Mouse (Mus musculus): Measurements from ENCODE around the gene Pou2f1. TPM values are rescaled to one million over a fixed set of nuclear protein-coding genes. Genes with fewer than 3 reads are reported as not detected.

Pou2f1 gene
- total and polyA plus RNA-seq, 3 experiments, result 4.6 to 10.2 TPM; not detected in 1

DNA sequence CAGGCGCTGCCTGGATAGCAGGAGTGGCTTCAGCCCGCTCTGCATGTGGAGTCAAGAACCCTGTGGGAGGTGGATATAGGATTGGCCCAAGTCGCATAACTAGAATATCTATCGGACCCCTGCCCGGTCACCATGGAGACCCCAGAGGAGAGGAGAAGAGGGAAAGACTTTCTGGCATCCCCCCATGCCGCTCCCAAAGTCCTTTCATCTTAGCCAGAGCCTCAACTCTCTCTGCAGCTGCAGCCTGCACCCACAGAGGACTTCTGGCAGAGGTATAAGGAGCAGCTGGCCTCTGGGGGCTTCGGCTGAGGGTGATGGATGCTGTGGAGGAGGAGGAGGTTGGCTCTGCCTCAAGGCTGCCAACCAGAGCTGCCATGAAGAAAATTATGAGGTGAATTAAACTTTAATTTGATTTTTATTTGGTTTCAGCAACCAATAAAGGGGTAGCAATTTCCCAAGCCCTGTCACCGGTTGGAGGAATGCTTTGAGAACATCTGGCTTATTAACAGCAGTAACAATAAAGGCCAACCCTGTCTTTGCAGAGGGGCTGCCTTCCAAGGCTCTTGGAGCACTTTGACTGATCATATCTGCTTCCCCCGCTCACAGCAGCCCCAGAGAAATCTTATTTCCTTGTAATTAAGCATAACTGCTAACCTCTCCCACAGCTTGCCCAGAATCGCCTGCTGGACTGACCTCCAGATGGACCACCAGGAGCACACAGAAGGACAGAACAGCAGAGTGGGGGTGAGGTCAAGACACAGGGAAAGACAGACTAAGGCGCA, 46.8 kb upstream of the Pou2f1 start:
- DNase-seq (ENCODE audit: low read depth, low spot score), result no peak
- no peaks in the 10 kb centered on the region for H3K79me2 ChIP-seq (ENCODE audit: control insufficient read depth, insufficient read depth, low read length, poor library complexity)
- H3K27ac ChIP-seq (ENCODE audit: control insufficient read depth, low read depth, low read length), result no peak overlapping the region
- H3K9me3 ChIP-seq (replicated peaks; ENCODE audit: insufficient read depth, low read length), result no peaks in the 10 kb centered on the region
- peaks cover 0 to 5% of the 10 kb centered on the region in 2 experiments; a peak in 2 of 4 replicates for H3K4me1 ChIP-seq (ENCODE audit: control insufficient read depth in 1 of 2, insufficient read depth in 2 of 2, low read length in 2 of 2)
- TF ChIP-seq SIN3A (IDR thresholded peaks at IDR 0.05; ENCODE audit: low read length) (no peak), ZC3H11A (IDR thresholded peaks at IDR 0.05; ENCODE audit: low read depth, low read length) (no peak), RAD21 (IDR thresholded peaks at IDR 0.05; ENCODE audit: low read depth, low read length) (no peak), TBP (IDR thresholded peaks at IDR 0.05; ENCODE audit: low read depth, low read length) (no peak), GABPA (IDR thresholded peaks at IDR 0.05; ENCODE audit: low read depth, low read length) (no peak), MAFK (IDR thresholded peaks at IDR 0.05; ENCODE audit: borderline replicate concordance, low read depth, low read length) (no peak), TCF12 (IDR thresholded peaks at IDR 0.05; ENCODE audit: low read depth, low read length) (no peak), POLR2AphosphoS5 (IDR thresholded peaks at IDR 0.05; ENCODE audit: borderline replicate concordance, low read depth, low read length) (no peak), NRF1 (IDR thresholded peaks at IDR 0.05; ENCODE audit: insufficient read depth, low read depth, low read length, poor library complexity, severe bottlenecking) (no peak), POLR2A (IDR thresholded peaks at IDR 0.05; ENCODE audit: control insufficient read depth in 1 of 2, insufficient read depth in 1 of 2, low read depth in 1 of 2, low read length in 2 of 2, poor library complexity in 1 of 2) (no peak), JUND (IDR thresholded peaks at IDR 0.05; ENCODE audit: low read depth, low read length) (no peak), MEF2A (IDR thresholded peaks at IDR 0.05; ENCODE audit: extremely low read depth, insufficient replicate concordance, low read depth, low read length, poor library complexity, severe bottlenecking) (no peak)
- peaks cover 0 to 3% of the 10 kb centered on the region in 2 experiments; a peak in 1 of 4 replicates for H3K36me3 ChIP-seq (ENCODE audit: control insufficient read depth in 1 of 2, insufficient read depth in 2 of 2, low read length in 2 of 2)
- H3K27me3 ChIP-seq (ENCODE audit: control insufficient read depth in 1 of 2, insufficient read depth in 2 of 2, low read length in 2 of 2), result peaks cover 0 to 5% of the 10 kb centered on the region in 2 experiments; a peak in 3 of 4 replicates
- no peak overlapping the region for H3K4me3 ChIP-seq (ENCODE audit: control insufficient read depth in 1 of 2, insufficient read depth in 1 of 2, low read depth in 2 of 2, low read length in 2 of 2)
- no peak overlapping the region for H3K9ac ChIP-seq (ENCODE audit: control insufficient read depth, low read depth, low read length, poor library complexity, severe bottlenecking)

DNA sequence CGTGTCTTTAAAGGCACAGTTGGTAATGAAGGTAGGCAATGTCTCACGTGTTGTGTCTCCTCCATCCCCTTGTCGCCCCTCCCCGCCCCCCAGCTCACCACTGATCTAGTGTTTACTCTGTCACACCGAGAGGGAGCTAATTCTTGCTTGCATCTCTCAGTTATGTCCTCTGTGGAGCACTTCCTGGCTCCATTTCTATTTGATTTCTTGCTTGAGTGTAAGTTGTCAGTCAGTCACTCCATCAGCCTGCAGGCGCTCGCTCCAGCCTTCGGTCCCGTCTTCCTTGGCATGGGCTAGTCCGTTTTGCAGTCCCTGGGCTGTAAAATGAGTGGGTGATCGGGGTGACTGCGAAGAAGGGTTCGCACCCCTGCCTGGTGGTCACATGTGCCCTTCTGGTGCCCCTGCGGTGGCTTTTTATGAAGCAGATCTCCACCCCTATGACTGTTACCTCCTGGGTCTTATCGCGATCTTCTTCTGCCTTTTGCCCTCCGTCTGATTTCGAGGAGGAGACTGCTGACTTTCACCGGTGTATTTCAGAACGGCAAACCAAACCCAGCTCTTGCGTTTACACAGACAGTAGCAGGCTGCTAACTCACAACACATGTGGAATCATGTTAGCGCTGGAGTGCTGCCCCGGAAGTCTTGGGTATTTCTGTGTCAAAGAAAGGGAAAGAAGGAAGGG, 45.9 kb upstream of the Pou2f1 start:
- Histone ChIP-seq H3K4me3 (ENCODE audit: control insufficient read depth in 1 of 2, insufficient read depth in 1 of 2, low read depth in 2 of 2, low read length in 2 of 2) (no peak overlapping the region), H3K36me3 (ENCODE audit: control insufficient read depth in 1 of 2, insufficient read depth in 2 of 2, low read length in 2 of 2) (peaks cover 0 to 1% of the 10 kb centered on the region in 2 experiments; a peak in 1 of 4 replicates), H3K9ac (ENCODE audit: control insufficient read depth, low read depth, low read length, poor library complexity, severe bottlenecking) (no peak overlapping the region), H3K27me3 (ENCODE audit: control insufficient read depth in 1 of 2, insufficient read depth in 2 of 2, low read length in 2 of 2) (peaks cover 0 to 5% of the 10 kb centered on the region in 2 experiments; a peak in 3 of 4 replicates), H3K79me2 (ENCODE audit: control insufficient read depth, insufficient read depth, low read length, poor library complexity) (no peaks in the 10 kb centered on the region), H3K9me3 (replicated peaks; ENCODE audit: insufficient read depth, low read length) (no peaks in the 10 kb centered on the region), H3K4me1 (ENCODE audit: control insufficient read depth in 1 of 2, insufficient read depth in 2 of 2, low read length in 2 of 2) (peaks cover 0 to 2% of the 10 kb centered on the region in 2 experiments; a peak in 2 of 4 replicates), H3K27ac (ENCODE audit: control insufficient read depth, low read depth, low read length) (no peak overlapping the region)
- TF ChIP-seq NELFE (IDR thresholded peaks at IDR 0.05; ENCODE audit: low read depth, low read length) (no peak), ETS1 (IDR thresholded peaks at IDR 0.05; ENCODE audit: low read depth, low read length) (no peak), E2F4 (IDR thresholded peaks at IDR 0.05; ENCODE audit: borderline replicate concordance, low read depth, low read length) (no peak), CTCF (IDR thresholded peaks at IDR 0.05 in 2 of 3, conservative IDR thresholded peaks at IDR 0.05 in 1 of 3; ENCODE audit: control insufficient read depth in 1 of 3, insufficient read depth in 1 of 3, low read depth in 2 of 3, low read length in 3 of 3, poor library complexity in 1 of 3, severe bottlenecking in 1 of 3) (no peak), NRF1 (IDR thresholded peaks at IDR 0.05; ENCODE audit: insufficient read depth, low read depth, low read length, poor library complexity, severe bottlenecking) (no peak), SMC3 (IDR thresholded peaks at IDR 0.05; ENCODE audit: low read depth, low read length) (no peak), POLR2AphosphoS2 (IDR thresholded peaks at IDR 0.05; ENCODE audit: low read length) (no peak), MEF2A (IDR thresholded peaks at IDR 0.05; ENCODE audit: extremely low read depth, insufficient replicate concordance, low read depth, low read length, poor library complexity, severe bottlenecking) (no peak), MAZ (IDR thresholded peaks at IDR 0.05; ENCODE audit: low read depth, low read length) (no peak), MAX (IDR thresholded peaks at IDR 0.05; ENCODE audit: low read length) (no peak)
- DNase-seq (ENCODE audit: low read depth, low spot score), result no peak

Measured in MEL (cell line).